Mouse (Mus musculus) limb, embryonic 15.5 days (tissue): ENCODE measurements around the gene Prss46. TPM values are rescaled to one million over a fixed set of nuclear protein-coding genes. Genes with fewer than 3 reads are reported as not detected.

Source experiments
- ATAC-seq: fragments of 200-750 bp; cut with Nextera tagmentation; 2 replicates; pipeline ENCODE4 v1.8.0; 2017; ENCODE audit warnings: low read depth, moderate TSS enrichment; ENCODE audit not compliant: insufficient number of reproducible peaks, low FRiP score, low TSS enrichment
- H3K27ac ChIP-seq: fragments of 300-500 bp; sonication (generic); 2 replicates; pipeline ENCODE4 v1.5.1; 2015; ENCODE audit warnings: moderate library complexity, mild to moderate bottlenecking, inconsistent platforms
- H3K27me3 ChIP-seq: fragments of 300-500 bp; sonication (generic); 2 replicates; pipeline ENCODE4 v1.6.1; 2015; ENCODE audit warnings: inconsistent platforms
- H3K36me3 ChIP-seq: fragments of 300-500 bp; sonication (generic); 2 replicates; pipeline ENCODE4 v1.6.1; 2015; ENCODE audit warnings: inconsistent platforms
- H3K4me1 ChIP-seq: fragments of 300-500 bp; sonication (generic); 2 replicates; pipeline ENCODE4 v1.6.1; 2015; ENCODE audit warnings: inconsistent platforms
- H3K4me2 ChIP-seq: fragments of 300-500 bp; sonication (generic); 2 replicates; pipeline ENCODE4 v1.6.1; 2015; ENCODE audit warnings: mild to moderate bottlenecking, inconsistent platforms
- H3K4me3 ChIP-seq: fragments of 300-500 bp; sonication (generic); 2 replicates; pipeline ENCODE4 v1.5.1; 2015; ENCODE audit warnings: mild to moderate bottlenecking, inconsistent platforms
- H3K9ac ChIP-seq: fragments of 300-500 bp; sonication (generic); 2 replicates; pipeline ENCODE4 v1.6.1; 2015; ENCODE audit warnings: inconsistent platforms
- H3K9me3 ChIP-seq: fragments of 300-500 bp; sonication (generic); 2 replicates; pipeline ENCODE4 v1.6.1; 2016; ENCODE audit warnings: inconsistent platforms
- WGBS: fragments of 180-500 bp; shearing (Covaris S2); methylation state at CpG from one replicate; pipeline ENCODE4 v1.1.7; 2015; 5-methylcytosine and 5-hydroxymethylcytosine counted together
- polyA plus RNA-seq: library from polyadenylated mRNA; unstranded; fragments of >200 nt; fragmentation: Nextera tagmentation; extraction: Ambion mirVana; gene quantifications from 2 replicates; pipeline ENCODE4 v1.2.1, GENCODE M21; 2015

Gene Prss46
- polyA plus RNA-seq, 1 experiment from 2014 or later = not detected

- H3K36me3 ChIP-seq = no peaks in the 10 kb centered on the region
- no peak overlapping the region for H3K9ac ChIP-seq
- no peaks in the 10 kb centered on the region for H3K4me1 ChIP-seq
- H3K27ac ChIP-seq = no peak overlapping the region
- ATAC-seq = no peak
- no peak overlapping the region for H3K4me2 ChIP-seq
- no peaks in the 10 kb centered on the region for H3K27me3 ChIP-seq
- WGBS = 62% methylated on average over 9 of the region's 9 CpGs
- H3K9me3 ChIP-seq = no peaks in the 10 kb centered on the region
- H3K4me3 ChIP-seq = no peak overlapping the region
Observed at GRCm38 (mm10) chr9:110887388-110888303, 43.3 kb downstream of the Prss46 start.

GRCm38 (mm10) chr9:110888935-110889334 lies 44.6 kb downstream of the Prss46 start:
- Histone ChIP-seq H3K4me2 (no peak overlapping the region), H3K4me1 (no peaks in the 10 kb centered on the region), H3K27me3 (no peaks in the 10 kb centered on the region), H3K27ac (no peak overlapping the region), H3K9ac (no peak overlapping the region), H3K9me3 (no peaks in the 10 kb centered on the region), H3K36me3 (no peaks in the 10 kb centered on the region), H3K4me3 (no peak overlapping the region)
- ATAC-seq = no peak
- 84% methylated on average over 14 of the region's 14 CpGs for WGBS

GRCm38 (mm10) chr9:110890026-110890783 lies 45.9 kb downstream of the Prss46 start:
- Histone ChIP-seq H3K4me1 (no peaks in the 10 kb centered on the region), H3K4me2 (no peak overlapping the region), H3K9me3 (no peaks in the 10 kb centered on the region), H3K27ac (no peak overlapping the region), H3K36me3 (no peaks in the 10 kb centered on the region), H3K4me3 (no peak overlapping the region), H3K9ac (no peak overlapping the region), H3K27me3 (0 out of 2 replicates have a peak, but pooled peaks cover 4% of the 10 kb centered on the region)
- no peak for ATAC-seq
- 12% methylated on average over 21 of the region's 21 CpGs for WGBS

GRCm38 (mm10) chr9:110891077-110891828 lies 46.9 kb downstream of the Prss46 start:
- WGBS = 78% methylated on average over 12 of the region's 12 CpGs
- Histone ChIP-seq H3K4me2 (no peak overlapping the region), H3K36me3 (no peaks in the 10 kb centered on the region), H3K9me3 (no peaks in the 10 kb centered on the region), H3K27ac (no peak overlapping the region), H3K9ac (no peak overlapping the region), H3K27me3 (0 out of 2 replicates have a peak, but pooled peaks cover 4% of the 10 kb centered on the region), H3K4me3 (no peak overlapping the region), H3K4me1 (peaks cover 7% of the 10 kb centered on the region)
- ATAC-seq = no peak

GRCm38 (mm10) chr9:110892552-110892951 lies 48.2 kb downstream of the Prss46 start:
- 87% methylated on average over 3 of the region's 3 CpGs for WGBS
- Histone ChIP-seq H3K4me3 (no peak overlapping the region), H3K36me3 (no peaks in the 10 kb centered on the region)

GRCm38 (mm10) chr9:110893429-110893828 lies 49.1 kb downstream of the Prss46 start:
- Histone ChIP-seq H3K4me3 (no peak overlapping the region), H3K36me3 (no peaks in the 10 kb centered on the region), H3K9ac (no peak overlapping the region), H3K4me1 (peaks cover 11% of the 10 kb centered on the region), H3K9me3 (no peaks in the 10 kb centered on the region), H3K27me3 (0 out of 2 replicates have a peak, but pooled peaks cover 4% of the 10 kb centered on the region), H3K27ac (no peak overlapping the region), H3K4me2 (no peak overlapping the region)
- no peak for ATAC-seq
- 67% methylated on average over 10 of the region's 10 CpGs for WGBS

More at GRCm38 (mm10) chr9:110892552-110892951, 48.2 kb downstream of the Prss46 start:
- ATAC-seq = no peak
- Histone ChIP-seq H3K27ac (no peak overlapping the region), H3K4me2 (no peak overlapping the region), H3K9ac (no peak overlapping the region), H3K27me3 (0 out of 2 replicates have a peak, but pooled peaks cover 4% of the 10 kb centered on the region), H3K9me3 (no peaks in the 10 kb centered on the region), H3K4me1 (peaks cover 11% of the 10 kb centered on the region)

- Histone ChIP-seq H3K27me3 (0 out of 2 replicates have a peak, but pooled peaks cover 4% of the 10 kb centered on the region), H3K36me3 (no peaks in the 10 kb centered on the region), H3K4me1 (peaks cover 11% of the 10 kb centered on the region), H3K27ac (no peak overlapping the region), H3K9me3 (no peaks in the 10 kb centered on the region), H3K4me2 (no peak overlapping the region), H3K4me3 (no peak overlapping the region), H3K9ac (no peak overlapping the region)
- ATAC-seq = no peak
- WGBS = 46% methylated on average over 5 of the region's 5 CpGs
Observed at GRCm38 (mm10) chr9:110895507-110895906, 51.2 kb downstream of the Prss46 start.

- Histone ChIP-seq H3K4me1 (peaks cover 11% of the 10 kb centered on the region), H3K9ac (no peak overlapping the region), H3K4me2 (peak overlapping the region; percentile 15; the same call in 1 of the 2 replicates), H3K9me3 (no peaks in the 10 kb centered on the region), H3K27me3 (0 out of 2 replicates have a peak, but pooled peaks cover 4% of the 10 kb centered on the region), H3K4me3 (no peak overlapping the region), H3K36me3 (no peaks in the 10 kb centered on the region), H3K27ac (no peak overlapping the region)
- 10% methylated on average over 7 of the region's 7 CpGs for WGBS
- ATAC-seq = no peak
Observed at GRCm38 (mm10) chr9:110895994-110896393, 51.7 kb downstream of the Prss46 start.

- Histone ChIP-seq H3K9ac (no peak overlapping the region), H3K27me3 (0 out of 2 replicates have a peak, but pooled peaks cover 4% of the 10 kb centered on the region), H3K4me1 (peaks cover 11% of the 10 kb centered on the region), H3K9me3 (no peaks in the 10 kb centered on the region), H3K27ac (no peak overlapping the region), H3K4me3 (no peak overlapping the region), H3K4me2 (peak overlapping the region; percentile 15), H3K36me3 (no peaks in the 10 kb centered on the region)
- 10% methylated on average over 6 of the region's 6 CpGs for WGBS
- no peak for ATAC-seq
Observed at GRCm38 (mm10) chr9:110896595-110896994, 52.3 kb downstream of the Prss46 start.

GRCm38 (mm10) chr9:110899451-110900008 lies 55.2 kb downstream of the Prss46 start:
- 52% methylated on average over 10 of the region's 10 CpGs for WGBS
- Histone ChIP-seq H3K36me3 (no peaks in the 10 kb centered on the region), H3K4me1 (peaks cover 11% of the 10 kb centered on the region), H3K4me2 (no peak overlapping the region), H3K27ac (no peak overlapping the region), H3K9ac (no peak overlapping the region), H3K4me3 (no peak overlapping the region), H3K27me3 (no peaks in the 10 kb centered on the region), H3K9me3 (no peaks in the 10 kb centered on the region)
- ATAC-seq = no peak

GRCm38 (mm10) chr9:110901204-110901603 lies 56.9 kb downstream of the Prss46 start:
- Histone ChIP-seq H3K4me2 (no peak overlapping the region), H3K36me3 (no peaks in the 10 kb centered on the region), H3K4me3 (no peak overlapping the region), H3K9ac (no peak overlapping the region), H3K4me1 (peaks cover 5% of the 10 kb centered on the region; the same call in 1 of the 2 replicates), H3K27ac (no peak overlapping the region), H3K9me3 (no peaks in the 10 kb centered on the region), H3K27me3 (no peaks in the 10 kb centered on the region)
- ATAC-seq = no peak
- 83% methylated on average over 6 of the region's 6 CpGs for WGBS
